Mouse (Mus musculus) kidney, postnatal 36 days (tissue): ENCODE results near the gene Tsr3.
"Not testable (repeated sequence)": the region's sequence is repeated elsewhere in the genome, so short reads cannot be mapped to it uniquely, and the experiment has no call there.

Source experiments
- DNase-seq, 2 experiments: peaks; one replicate each; pipeline ENCODE4 v3.0.0; 2021 to 2022; ENCODE audit warnings: mixed read lengths in 2 of 2

Tsr3 gene

GRCm38 (mm10) chr17:25239695-25240636 is at the start of gene Tsr3, which contains the start of gene Gnptg:
Tsr3 (plus strand) TSS chr17:25240170.
Gnptg (minus strand) TSS chr17:25240124.
- DNase-seq = peak; percentile 87 to 92

GRCm38 (mm10) chr17:25202401-25202800 is 37.6 kb upstream of the Tsr3 start:
- no peak for DNase-seq

GRCm38 (mm10) chr17:25210006-25210405 is 30.0 kb upstream of the Tsr3 start:
- DNase-seq = no peak

- DNase-seq = peak; percentile 71 to 87
These were observed 29.1 kb upstream of the Tsr3 start for GRCm38 (mm10) chr17:25210680-25211466.

- DNase-seq = no peak
These were observed 28.3 kb upstream of the Tsr3 start for GRCm38 (mm10) chr17:25211705-25212104.

- no peak for DNase-seq
These were observed 24.5 kb upstream of the Tsr3 start for GRCm38 (mm10) chr17:25215431-25215830.

GRCm38 (mm10) chr17:25218967-25219366 is 21.0 kb upstream of the Tsr3 start:
- DNase-seq = no peak

GRCm38 (mm10) chr17:25219492-25220295 is 20.3 kb upstream of the Tsr3 start:
- DNase-seq = no peak

- DNase-seq = peak in 1 of 2 experiments; percentile 47
These were observed 19.2 kb upstream of the Tsr3 start for GRCm38 (mm10) chr17:25220746-25221145.

- peak; percentile 84 to 89 for DNase-seq
These were observed 18.0 kb upstream of the Tsr3 start for GRCm38 (mm10) chr17:25221821-25222503.

GRCm38 (mm10) chr17:25222504-25222940 is 17.4 kb upstream of the Tsr3 start:
- DNase-seq = not testable (repeated sequence)

- DNase-seq = peak in 1 of 2 experiments; percentile 29
These were observed 16.9 kb upstream of the Tsr3 start for GRCm38 (mm10) chr17:25222951-25223601.

GRCm38 (mm10) chr17:25224586-25225222 is 15.3 kb upstream of the Tsr3 start:
- DNase-seq = no peak

GRCm38 (mm10) chr17:25225659-25226058 is 14.3 kb upstream of the Tsr3 start:
- no peak for DNase-seq

GRCm38 (mm10) chr17:25227991-25228390 is 12.0 kb upstream of the Tsr3 start:
- peak in 1 of 2 experiments; percentile 69 for DNase-seq

- DNase-seq = peak in 1 of 2 experiments; percentile 51
These were observed 9.8 kb upstream of the Tsr3 start for GRCm38 (mm10) chr17:25230014-25230655.

- DNase-seq = peak; percentile 81
These were observed 9.3 kb upstream of the Tsr3 start for GRCm38 (mm10) chr17:25230700-25231099.

GRCm38 (mm10) chr17:25231621-25232020 is 8.3 kb upstream of the Tsr3 start:
- not testable (repeated sequence) for DNase-seq

- DNase-seq = peak in 1 of 2 experiments; percentile 36
These were observed 4.3 kb upstream of the Tsr3 start for GRCm38 (mm10) chr17:25235635-25236034.

- peak in 1 of 2 experiments; percentile 40 for DNase-seq
These were observed 3.3 kb downstream of the Tsr3 start for GRCm38 (mm10) chr17:25243131-25243780.
